Mouse (Mus musculus) lung, postnatal 10 days (tissue): Measurements from ENCODE around the gene Ugt1a5.
"Not testable (repeated sequence)": the region's sequence is repeated elsewhere in the genome, so short reads cannot be mapped to it uniquely, and the experiment has no call there.

Experiments
- DNase-seq: peaks from one replicate; pipeline ENCODE4 v3.0.0; 2021

Gene Ugt1a5

GRCm38 (mm10) chr1:88165711-88166110 lies at the start of gene Ugt1a5:
TSS of gene Ugt1a5 (plus strand) at chr1:88166012.
- DNase-seq: no peak

DNA sequence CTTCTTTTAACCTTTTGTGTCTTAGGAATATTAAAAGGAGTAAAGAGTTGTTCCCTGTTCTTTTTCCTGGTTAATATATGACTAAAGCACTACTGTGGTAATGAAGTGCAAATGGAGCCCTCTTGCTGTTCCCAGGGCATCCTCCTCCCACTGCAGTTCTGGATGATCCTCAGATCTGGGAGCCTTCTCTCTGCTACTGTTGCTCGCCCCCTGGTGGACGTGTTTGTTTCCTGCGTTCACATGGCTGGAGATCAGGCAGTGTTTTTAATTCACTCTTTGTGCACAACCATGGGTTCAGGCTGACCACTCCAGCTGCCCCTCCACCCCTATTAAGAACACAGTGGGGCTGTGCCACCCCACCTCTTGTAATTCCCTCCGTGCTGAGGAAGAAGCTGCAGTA lies 45.3 kb upstream of the Ugt1a5 start:
- DNase-seq: not testable (repeated sequence)

DNA sequence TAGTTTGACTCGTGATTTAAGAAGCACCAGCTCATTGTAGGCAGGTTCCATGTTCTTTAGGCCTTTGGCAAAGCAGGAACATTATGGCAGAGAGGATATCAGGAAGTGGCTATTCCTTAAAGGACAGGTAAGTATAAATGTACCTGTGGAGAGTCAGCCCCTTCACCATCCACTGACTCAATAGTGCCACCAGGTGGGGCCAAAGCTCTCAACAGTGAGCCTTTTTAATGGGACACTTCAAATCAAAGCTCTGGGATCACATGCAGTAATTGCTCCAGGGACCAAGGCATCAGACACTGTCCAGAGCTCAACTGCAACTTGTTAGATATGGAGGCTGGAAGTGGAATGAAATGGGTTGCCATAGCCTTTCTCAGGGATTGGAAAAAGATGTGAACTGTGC lies 44.3 kb upstream of the Ugt1a5 start:
- DNase-seq: peak; percentile 62

- peak; percentile 24 for DNase-seq
Observed at GRCm38 (mm10) chr1:88125827-88126360, 39.9 kb upstream of the Ugt1a5 start.

DNA sequence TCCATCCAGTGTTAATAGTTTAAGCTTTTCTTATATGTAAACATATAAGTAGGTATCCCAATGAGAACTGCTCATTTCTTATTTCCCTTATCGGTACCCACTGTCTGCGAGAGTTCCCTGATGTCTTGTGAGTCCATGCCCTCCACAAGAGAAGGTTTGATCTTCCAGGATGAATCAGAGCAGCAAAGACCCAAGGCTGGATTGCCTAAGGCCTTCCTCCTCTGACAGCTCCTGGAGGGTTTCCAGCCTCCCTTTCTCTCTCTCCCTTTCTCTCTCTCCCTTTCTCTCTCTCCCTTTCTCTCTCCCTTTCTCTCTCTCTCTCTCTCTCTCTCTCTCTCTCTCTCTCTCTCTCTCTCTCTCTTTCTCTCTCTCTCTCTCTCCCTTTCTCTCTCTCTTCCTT lies 36.7 kb upstream of the Ugt1a5 start:
- not testable (repeated sequence) for DNase-seq

DNA sequence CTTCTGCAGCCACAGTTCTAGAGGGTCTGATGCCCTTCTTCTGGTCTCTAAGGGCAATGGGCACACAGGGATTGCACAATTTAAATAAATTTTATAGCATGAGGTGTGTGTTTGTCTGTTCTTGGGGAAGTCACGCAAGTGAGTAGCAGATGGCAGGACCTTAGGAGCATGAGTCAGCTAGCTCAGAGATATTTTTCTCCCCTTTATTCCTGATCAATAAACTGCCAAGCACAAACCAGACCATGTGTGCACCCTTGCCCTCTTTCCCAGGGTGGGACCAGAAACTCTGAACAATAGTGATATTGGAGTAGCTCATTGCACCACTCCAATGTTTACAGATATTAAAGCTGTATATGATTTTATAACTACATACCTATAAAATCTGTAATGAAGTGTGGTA lies 35.6 kb upstream of the Ugt1a5 start:
- DNase-seq: not testable (repeated sequence)

GRCm38 (mm10) chr1:88133908-88134456 lies 31.8 kb upstream of the Ugt1a5 start:
- DNase-seq: no peak

- DNase-seq: peak; percentile 52
Observed at GRCm38 (mm10) chr1:88134457-88135011, 31.3 kb upstream of the Ugt1a5 start, which contains the start of gene Ugt1a6a. TSS of gene Ugt1a6a (plus strand) at chr1:88134809.

- DNase-seq: peak; percentile 26
Observed at GRCm38 (mm10) chr1:88135229-88135904, 30.4 kb upstream of the Ugt1a5 start.

GRCm38 (mm10) chr1:88136646-88137045 lies 29.2 kb upstream of the Ugt1a5 start:
- DNase-seq: peak; percentile 12

DNA sequence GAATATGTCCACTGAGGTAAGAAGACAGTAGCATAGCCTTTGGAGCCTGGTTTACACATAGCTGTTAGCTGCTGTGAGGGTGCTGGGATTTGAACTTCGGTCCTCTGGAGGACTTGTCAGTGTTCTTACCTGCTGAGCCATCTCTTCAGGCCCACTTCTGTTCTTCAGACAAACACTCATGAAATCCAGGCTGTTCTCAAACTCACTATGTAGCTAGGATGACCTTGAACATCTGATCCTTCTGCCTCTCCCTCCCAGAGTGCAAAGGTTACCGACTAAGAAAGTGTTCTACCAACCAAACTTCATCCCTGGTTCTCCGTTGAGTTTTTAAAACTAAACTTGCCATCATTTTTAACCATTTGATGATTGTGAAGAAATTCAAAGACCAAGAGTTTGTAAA lies 28.5 kb upstream of the Ugt1a5 start:
- DNase-seq: no peak

- DNase-seq: no peak
Observed at GRCm38 (mm10) chr1:88138145-88138544, 27.7 kb upstream of the Ugt1a5 start.

DNA sequence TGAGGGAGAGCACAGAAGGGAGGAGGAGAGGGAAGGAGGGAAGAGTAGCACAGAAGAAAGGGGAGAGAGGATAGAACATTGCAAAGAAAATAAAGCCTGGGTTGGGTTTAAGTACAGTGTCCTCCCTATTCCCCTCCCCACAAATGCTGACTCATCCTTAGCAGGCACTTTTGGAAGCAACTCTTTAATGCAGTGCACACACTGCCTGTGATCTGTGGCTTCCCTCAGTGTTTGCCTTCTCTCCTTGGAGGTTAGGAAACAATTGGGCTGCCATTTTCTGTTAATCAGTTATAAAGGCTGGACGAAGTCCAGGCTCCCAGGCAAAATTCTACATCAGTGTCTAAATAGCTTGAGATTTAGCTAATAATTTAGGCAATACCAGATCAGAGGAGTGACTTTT lies 25.3 kb upstream of the Ugt1a5 start:
- peak; percentile 25 for DNase-seq

DNA sequence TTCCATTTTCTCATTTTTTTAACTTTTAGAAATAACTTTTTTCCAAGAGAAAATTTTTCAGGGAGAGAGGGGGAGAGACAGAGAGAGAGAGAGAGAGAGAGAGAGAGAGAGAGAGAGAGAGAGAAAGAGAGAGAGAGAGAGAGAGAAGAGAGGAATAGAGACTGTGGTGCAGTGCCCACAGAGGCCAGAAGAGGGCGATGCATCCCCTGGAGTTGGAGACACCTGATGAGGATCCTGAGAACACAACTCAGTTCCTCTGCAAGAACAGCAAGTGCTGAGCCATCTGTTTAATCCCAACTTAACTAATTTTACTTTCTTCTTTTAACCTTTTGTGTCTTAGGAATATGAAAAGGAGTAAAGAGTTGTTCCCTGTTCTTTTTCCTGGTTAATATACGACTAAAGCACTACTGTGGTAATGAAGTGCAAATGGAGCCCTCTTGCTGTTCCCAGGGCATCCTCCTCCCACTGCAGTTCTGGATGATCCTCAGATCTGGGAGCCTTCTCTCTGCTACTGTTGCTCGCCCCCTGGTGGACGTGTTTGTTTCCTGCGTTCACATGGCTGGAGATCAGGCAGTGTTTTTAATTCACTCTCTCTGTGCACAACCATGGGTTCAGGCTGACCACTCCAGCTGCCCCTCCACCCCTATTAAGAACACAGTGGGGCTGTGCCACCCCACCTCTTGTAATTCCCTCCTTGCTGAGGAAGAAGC lies 21.7 kb upstream of the Ugt1a5 start:
- DNase-seq: peak; percentile 61

GRCm38 (mm10) chr1:88145278-88145677 lies 20.5 kb upstream of the Ugt1a5 start:
- peak; percentile 36 for DNase-seq

DNA sequence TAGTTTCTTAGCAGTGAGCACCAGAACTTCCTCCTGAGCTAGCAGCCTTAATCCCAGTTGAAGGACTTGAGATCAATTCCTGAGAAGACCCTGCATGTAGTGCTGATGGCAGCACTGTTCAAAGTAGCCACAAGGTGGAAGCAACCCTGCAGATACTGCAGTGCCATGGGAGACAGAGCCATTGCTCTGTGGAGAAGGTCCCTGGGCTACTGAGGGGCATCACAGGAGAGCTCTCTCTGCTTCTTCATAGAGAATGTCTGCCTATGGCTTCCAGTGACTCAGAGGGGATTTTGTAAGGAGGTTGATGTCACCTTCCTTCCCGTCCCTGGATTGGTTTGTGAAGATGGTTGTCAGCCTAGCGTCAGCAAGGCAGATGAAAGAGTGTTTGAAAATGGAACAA lies 15.7 kb upstream of the Ugt1a5 start:
- DNase-seq: not testable (repeated sequence)

DNA sequence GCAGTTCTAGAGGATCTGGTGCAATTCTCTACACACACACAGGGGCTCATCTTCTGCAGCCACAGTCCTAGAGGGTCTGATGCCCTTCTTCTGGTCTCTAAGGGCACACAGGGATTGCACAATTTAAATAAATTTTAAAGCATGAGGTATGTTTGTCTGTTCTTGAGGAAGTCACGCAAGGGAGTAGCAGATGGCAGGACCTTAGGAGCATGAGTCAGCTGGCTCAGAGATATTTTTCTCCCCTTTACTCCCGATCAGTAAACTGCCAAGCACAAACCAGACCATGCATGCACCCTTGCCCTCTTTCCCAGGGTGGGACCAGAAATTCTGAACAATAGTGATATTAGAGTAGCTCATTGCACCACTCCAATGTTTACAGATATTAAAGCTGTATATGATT lies 7.4 kb upstream of the Ugt1a5 start:
- DNase-seq: no peak

- DNase-seq: not testable (repeated sequence)
Observed at GRCm38 (mm10) chr1:88172190-88172589, 6.4 kb downstream of the Ugt1a5 start.

GRCm38 (mm10) chr1:88179657-88180056 lies 13.8 kb downstream of the Ugt1a5 start:
- no peak for DNase-seq

DNA sequence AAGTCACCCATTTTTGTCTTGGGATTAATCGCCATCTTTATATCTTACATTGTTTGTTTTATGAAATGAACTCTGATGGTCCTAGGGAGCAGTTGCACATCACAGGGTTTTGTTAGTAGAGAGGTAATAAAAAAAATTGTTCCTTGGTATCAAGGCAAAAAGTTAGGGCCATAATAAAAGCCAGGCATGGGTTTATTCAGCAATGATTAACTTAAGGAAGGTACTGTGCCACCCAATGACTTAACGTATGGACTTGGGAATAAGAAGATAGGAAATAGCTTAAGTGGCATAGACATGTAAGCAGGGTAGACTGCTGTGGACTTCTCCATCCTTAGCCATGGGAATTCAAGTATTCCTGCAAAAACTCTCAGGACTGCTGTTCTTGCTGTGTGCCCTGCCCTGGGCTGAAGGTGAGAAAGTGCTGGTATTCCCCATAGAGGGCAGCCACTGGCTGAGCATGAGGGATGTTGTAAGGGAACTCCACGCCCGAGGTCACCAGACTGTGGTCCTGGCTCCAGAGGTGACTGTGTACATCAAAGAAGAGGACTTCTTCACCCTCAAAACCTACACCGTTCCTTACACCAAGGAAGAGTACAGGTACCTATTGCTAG lies 20.6 kb downstream of the Ugt1a5 start:
- no peak for DNase-seq

- DNase-seq: no peak
Observed at GRCm38 (mm10) chr1:88192136-88192535, 26.3 kb downstream of the Ugt1a5 start.

- DNase-seq: no peak
Observed at GRCm38 (mm10) chr1:88195687-88196086, 29.9 kb downstream of the Ugt1a5 start.

- DNase-seq: no peak
Observed at GRCm38 (mm10) chr1:88197443-88197842, 31.6 kb downstream of the Ugt1a5 start.
